Mouse (Mus musculus) liver, embryonic 13.5 days (tissue): ENCODE results near the gene Cfap44. TPM values are rescaled to one million over a fixed set of nuclear protein-coding genes. Genes with fewer than 3 reads are reported as not detected.

Experiments used
- ATAC-seq: fragments of 200-750 bp; cut with Nextera tagmentation; 2 replicates; pipeline ENCODE4 v1.8.0; 2017; ENCODE audit warnings: low read depth, mild to moderate bottlenecking, moderate number of reproducible peaks, moderate library complexity
- DNase-seq: peaks from one replicate; pipeline ENCODE4 v3.0.0; 2022
- H3K27ac ChIP-seq: fragments of 300-500 bp; sonication (generic); 2 replicates; pipeline ENCODE4 v1.5.1; 2015; ENCODE audit warnings: moderate library complexity, mild to moderate bottlenecking, inconsistent platforms
- H3K27me3 ChIP-seq: fragments of 300-500 bp; sonication (generic); 2 replicates; pipeline ENCODE4 v1.6.1; 2015; ENCODE audit warnings: mild to moderate bottlenecking, inconsistent platforms
- H3K36me3 ChIP-seq: fragments of 300-500 bp; sonication (generic); 2 replicates; pipeline ENCODE4 v1.6.1; 2015; ENCODE audit warnings: mild to moderate bottlenecking, inconsistent platforms
- H3K4me1 ChIP-seq: fragments of 300-500 bp; sonication (generic); replicated peaks from 2 replicates; pipeline ENCODE4 v1.6.1; 2015; ENCODE audit warnings: inconsistent platforms
- H3K4me2 ChIP-seq: fragments of 300-500 bp; sonication (generic); 2 replicates; pipeline ENCODE4 v1.6.1; 2015; ENCODE audit warnings: inconsistent platforms, mild to moderate bottlenecking, moderate library complexity
- H3K4me3 ChIP-seq: fragments of 300-500 bp; sonication (generic); replicated peaks from 2 replicates; pipeline ENCODE4 v1.5.1; 2015; ENCODE audit warnings: mild to moderate bottlenecking, inconsistent platforms
- H3K9ac ChIP-seq: fragments of 300-500 bp; sonication (generic); 2 replicates; pipeline ENCODE4 v1.6.1; 2015; ENCODE audit warnings: mild to moderate bottlenecking, inconsistent platforms
- H3K9me3 ChIP-seq: fragments of 300-500 bp; sonication (generic); replicated peaks from 2 replicates; pipeline ENCODE4 v1.6.1; 2016; ENCODE audit warnings: inconsistent platforms
- WGBS: fragments of 180-500 bp; shearing (Covaris S2); methylation state at CpG from one replicate; pipeline ENCODE4 v1.1.7; 2015; ENCODE audit not compliant: insufficient replicate concordance; 5-methylcytosine and 5-hydroxymethylcytosine counted together
- polyA plus RNA-seq: library from polyadenylated mRNA; unstranded; fragments of >200 nt; fragmentation: Nextera tagmentation; extraction: Ambion mirVana; gene quantifications from 2 replicates; pipeline ENCODE4 v1.2.1, GENCODE M21; 2015

The Cfap44 gene
- polyA plus RNA-seq, 1 experiment from 2014 or later, result 0.29 TPM

GRCm38 (mm10) chr16:44383549-44383948 is 11.0 kb upstream of the Cfap44 start:
- ATAC-seq (no peak), DNase-seq (no peak)
- 61% methylated on average over 2 of the region's 2 CpGs for WGBS
- Histone ChIP-seq H3K9me3 (no peaks in the 10 kb centered on the region), H3K4me3 (no peak overlapping the region), H3K36me3 (peaks cover 30% of the 10 kb centered on the region), H3K9ac (no peak overlapping the region), H3K4me2 (no peak overlapping the region), H3K27ac (no peak overlapping the region), H3K27me3 (no peaks in the 10 kb centered on the region), H3K4me1 (no peaks in the 10 kb centered on the region)

- ATAC-seq, result no peak
- no peak overlapping the region for H3K4me3 ChIP-seq
- DNase-seq, result no peak
- no peaks in the 10 kb centered on the region for H3K4me1 ChIP-seq
- no peaks in the 10 kb centered on the region for H3K9me3 ChIP-seq
- WGBS, result 70% methylated on average over 1 of the region's 1 CpGs
- no peak overlapping the region for H3K27ac ChIP-seq
- H3K9ac ChIP-seq, result no peak overlapping the region
- no peak overlapping the region for H3K4me2 ChIP-seq
- peaks cover 29% of the 10 kb centered on the region for H3K36me3 ChIP-seq
- no peaks in the 10 kb centered on the region for H3K27me3 ChIP-seq
Measured at GRCm38 (mm10) chr16:44384251-44384650, 10.3 kb upstream of the Cfap44 start.

GRCm38 (mm10) chr16:44391877-44392548 is 2.6 kb upstream of the Cfap44 start:
- no peak overlapping the region for H3K4me3 ChIP-seq
- WGBS, result 32% methylated on average over 9 of the region's 9 CpGs
- H3K4me2 ChIP-seq, result 0 out of 2 replicates have a peak overlapping the region, but pooled peaks have one; percentile 1
- H3K9ac ChIP-seq, result no peak overlapping the region
- no peaks in the 10 kb centered on the region for H3K9me3 ChIP-seq
- H3K36me3 ChIP-seq, result peaks cover 15% of the 10 kb centered on the region
- DNase-seq, result peak; percentile 20
- peaks cover 7% of the 10 kb centered on the region for H3K4me1 ChIP-seq
- ATAC-seq, result 0 out of 2 replicates have a peak, but pooled peaks have one; percentile 29
- H3K27me3 ChIP-seq, result no peaks in the 10 kb centered on the region
- no peak overlapping the region for H3K27ac ChIP-seq

GRCm38 (mm10) chr16:44404933-44405332 is 10.3 kb downstream of the Cfap44 start:
- Histone ChIP-seq H3K27ac (no peak overlapping the region), H3K9me3 (no peaks in the 10 kb centered on the region), H3K9ac (no peak overlapping the region), H3K4me1 (no peaks in the 10 kb centered on the region), H3K27me3 (no peaks in the 10 kb centered on the region), H3K4me3 (no peak overlapping the region), H3K4me2 (no peak overlapping the region), H3K36me3 (no peaks in the 10 kb centered on the region)
- 74% methylated on average over 5 of the region's 5 CpGs for WGBS
- DNase-seq (no peak), ATAC-seq (no peak)

- ATAC-seq, result no peak
- Histone ChIP-seq H3K9me3 (no peaks in the 10 kb centered on the region), H3K4me2 (no peak overlapping the region), H3K36me3 (no peaks in the 10 kb centered on the region), H3K27me3 (no peaks in the 10 kb centered on the region), H3K4me1 (no peaks in the 10 kb centered on the region), H3K9ac (no peak overlapping the region), H3K27ac (no peak overlapping the region), H3K4me3 (no peak overlapping the region)
- no peak for DNase-seq
- 63% methylated on average over 5 of the region's 5 CpGs for WGBS
Measured at GRCm38 (mm10) chr16:44407211-44407610, 12.6 kb downstream of the Cfap44 start.

GRCm38 (mm10) chr16:44408290-44408689 is 13.7 kb downstream of the Cfap44 start:
- no peaks in the 10 kb centered on the region for H3K27me3 ChIP-seq
- H3K4me1 ChIP-seq, result no peaks in the 10 kb centered on the region
- H3K4me3 ChIP-seq, result no peak overlapping the region
- DNase-seq, result no peak
- no peaks in the 10 kb centered on the region for H3K36me3 ChIP-seq
- H3K9me3 ChIP-seq, result no peaks in the 10 kb centered on the region
- no peak overlapping the region for H3K9ac ChIP-seq
- ATAC-seq, result no peak
- no peak overlapping the region for H3K27ac ChIP-seq
- WGBS, result 64% methylated on average over 2 of the region's 2 CpGs
- no peak overlapping the region for H3K4me2 ChIP-seq

- Histone ChIP-seq H3K27ac (no peak overlapping the region), H3K9ac (no peak overlapping the region), H3K4me2 (no peak overlapping the region), H3K36me3 (no peaks in the 10 kb centered on the region), H3K9me3 (no peaks in the 10 kb centered on the region), H3K4me3 (no peak overlapping the region), H3K4me1 (no peaks in the 10 kb centered on the region), H3K27me3 (no peaks in the 10 kb centered on the region)
- ATAC-seq, result no peak
- DNase-seq, result no peak
- 26% methylated on average over 6 of the region's 6 CpGs for WGBS
Measured at GRCm38 (mm10) chr16:44410176-44410575, 15.6 kb downstream of the Cfap44 start.

- H3K4me2 ChIP-seq, result no peak overlapping the region
Measured at GRCm38 (mm10) chr16:44417596-44417995, 23.0 kb downstream of the Cfap44 start.

GRCm38 (mm10) chr16:44421735-44422134 is 27.1 kb downstream of the Cfap44 start:
- no peak overlapping the region for H3K4me3 ChIP-seq
- no peaks in the 10 kb centered on the region for H3K4me1 ChIP-seq
- H3K9me3 ChIP-seq, result no peaks in the 10 kb centered on the region
- DNase-seq (no peak), ATAC-seq (no peak)
- no peak overlapping the region for H3K9ac ChIP-seq
- H3K27ac ChIP-seq, result no peak overlapping the region
- no peaks in the 10 kb centered on the region for H3K36me3 ChIP-seq
- H3K4me2 ChIP-seq, result no peak overlapping the region
- 58% methylated on average over 8 of the region's 8 CpGs for WGBS
- no peaks in the 10 kb centered on the region for H3K27me3 ChIP-seq

More at GRCm38 (mm10) chr16:44417596-44417995, 23.0 kb downstream of the Cfap44 start:
- ATAC-seq (no peak), DNase-seq (no peak)
- Histone ChIP-seq H3K36me3 (no peaks in the 10 kb centered on the region), H3K9me3 (no peaks in the 10 kb centered on the region), H3K27ac (no peak overlapping the region), H3K4me3 (no peak overlapping the region), H3K27me3 (no peaks in the 10 kb centered on the region), H3K4me1 (no peaks in the 10 kb centered on the region), H3K9ac (no peak overlapping the region)
- 70% methylated on average over 8 of the region's 8 CpGs for WGBS

- no peak overlapping the region for H3K27ac ChIP-seq
- H3K4me3 ChIP-seq, result no peak overlapping the region
- no peak overlapping the region for H3K4me2 ChIP-seq
- no peaks in the 10 kb centered on the region for H3K9me3 ChIP-seq
- H3K9ac ChIP-seq, result no peak overlapping the region
- no peaks in the 10 kb centered on the region for H3K4me1 ChIP-seq
- 45% methylated on average over 3 of the region's 3 CpGs for WGBS
- no peaks in the 10 kb centered on the region for H3K36me3 ChIP-seq
- ATAC-seq (no peak), DNase-seq (no peak)
- no peaks in the 10 kb centered on the region for H3K27me3 ChIP-seq
Measured at GRCm38 (mm10) chr16:44423499-44423898, 28.9 kb downstream of the Cfap44 start.

- H3K4me2 ChIP-seq, result no peak overlapping the region
- no peaks in the 10 kb centered on the region for H3K9me3 ChIP-seq
- WGBS, result 60% methylated on average over 5 of the region's 5 CpGs
- no peak overlapping the region for H3K9ac ChIP-seq
- no peak for ATAC-seq
- no peaks in the 10 kb centered on the region for H3K27me3 ChIP-seq
- no peak for DNase-seq
- no peak overlapping the region for H3K27ac ChIP-seq
- no peaks in the 10 kb centered on the region for H3K4me1 ChIP-seq
- no peak overlapping the region for H3K4me3 ChIP-seq
- no peaks in the 10 kb centered on the region for H3K36me3 ChIP-seq
Measured at GRCm38 (mm10) chr16:44428456-44428855, 33.9 kb downstream of the Cfap44 start.

GRCm38 (mm10) chr16:44430021-44430420 is 35.4 kb downstream of the Cfap44 start:
- 69% methylated on average over 7 of the region's 7 CpGs for WGBS

More at GRCm38 (mm10) chr16:44430021-44430420, 35.4 kb downstream of the Cfap44 start:
- Histone ChIP-seq H3K9ac (no peak overlapping the region), H3K27me3 (no peaks in the 10 kb centered on the region), H3K4me3 (no peak overlapping the region), H3K4me2 (no peak overlapping the region), H3K36me3 (no peaks in the 10 kb centered on the region), H3K4me1 (no peaks in the 10 kb centered on the region), H3K27ac (no peak overlapping the region), H3K9me3 (no peaks in the 10 kb centered on the region)
- ATAC-seq, result no peak
- no peak for DNase-seq
